Mouse (Mus musculus): ENCODE measurements at regions not wholly inside any gene's neighbourhood (a gene's known extent, or its start where the extent isn't known, plus 50 kb on each side); places are given as distances from the start of the nearest gene placed in this dataset.

- DNase-seq (ENCODE audit: low spot score in 2 of 2): no peak
Observed at GRCm38 (mm10) chr4:131272060-131272459, 327.9 kb downstream of the Matn1 start.

- no peak for DNase-seq (ENCODE audit: low spot score in 2 of 2)
Observed at GRCm38 (mm10) chr4:131293560-131293959, 349.4 kb downstream of the Matn1 start.

- no peak for DNase-seq (ENCODE audit: low spot score in 2 of 2)
Observed at GRCm38 (mm10) chr4:131298011-131298674, 354.0 kb downstream of the Matn1 start.

GRCm38 (mm10) chr4:131303936-131304335 lies 359.8 kb downstream of the Matn1 start:
- no peak for DNase-seq (ENCODE audit: low spot score in 2 of 2)

- DNase-seq (ENCODE audit: low spot score in 2 of 2): no peak
Observed at GRCm38 (mm10) chr4:131304361-131304777, 360.2 kb downstream of the Matn1 start.

GRCm38 (mm10) chr4:131314231-131314630 lies 370.0 kb downstream of the Matn1 start:
- DNase-seq (ENCODE audit: low spot score in 2 of 2): no peak

GRCm38 (mm10) chr4:131316041-131316440 lies 371.9 kb downstream of the Matn1 start:
- DNase-seq (ENCODE audit: low spot score in 2 of 2): no peak

- DNase-seq (ENCODE audit: low spot score in 2 of 2): no peak
Observed at GRCm38 (mm10) chr4:131322323-131322722, 378.1 kb downstream of the Matn1 start.

GRCm38 (mm10) chr4:131324486-131324885 lies 380.3 kb downstream of the Matn1 start:
- no peak for DNase-seq (ENCODE audit: low spot score in 2 of 2)

GRCm38 (mm10) chr4:131325200-131325599 lies 381.0 kb downstream of the Matn1 start:
- DNase-seq (ENCODE audit: low spot score in 2 of 2): no peak

- no peak for DNase-seq (ENCODE audit: low spot score in 2 of 2)
Observed at GRCm38 (mm10) chr4:131325609-131326008, 381.4 kb downstream of the Matn1 start.

GRCm38 (mm10) chr4:131329398-131329797 lies 385.2 kb downstream of the Matn1 start:
- no peak for DNase-seq (ENCODE audit: low spot score in 2 of 2)

- no peak for DNase-seq (ENCODE audit: low spot score in 2 of 2)
Observed at GRCm38 (mm10) chr4:131331646-131332045, 387.5 kb downstream of the Matn1 start.

- no peak for DNase-seq (ENCODE audit: low spot score in 2 of 2)
Observed at GRCm38 (mm10) chr4:131336801-131337200, 392.6 kb downstream of the Matn1 start.

GRCm38 (mm10) chr4:131340993-131341695 lies 397.0 kb downstream of the Matn1 start:
- no peak for DNase-seq (ENCODE audit: low spot score in 2 of 2)

GRCm38 (mm10) chr4:131346727-131347126 lies 402.5 kb downstream of the Matn1 start:
- no peak for DNase-seq (ENCODE audit: low spot score in 2 of 2)

GRCm38 (mm10) chr4:131350268-131350667 lies 406.1 kb downstream of the Matn1 start:
- no peak for DNase-seq (ENCODE audit: low spot score in 2 of 2)

- DNase-seq (ENCODE audit: low spot score in 2 of 2): no peak
Observed at GRCm38 (mm10) chr4:131354908-131355307, 410.7 kb downstream of the Matn1 start.

- DNase-seq (ENCODE audit: low spot score in 2 of 2): no peak
Observed at GRCm38 (mm10) chr4:131355526-131355991, 411.4 kb downstream of the Matn1 start.

GRCm38 (mm10) chr4:131356316-131356715 lies 412.1 kb downstream of the Matn1 start:
- DNase-seq (ENCODE audit: low spot score in 2 of 2): no peak

- DNase-seq (ENCODE audit: low spot score in 2 of 2): no peak
Observed at GRCm38 (mm10) chr4:131363030-131363429, 418.8 kb downstream of the Matn1 start.

- DNase-seq (ENCODE audit: low spot score in 2 of 2): peak in 1 of 2 experiments; percentile 17
Observed at GRCm38 (mm10) chr4:131364671-131365252, 420.6 kb downstream of the Matn1 start.

- no peak for DNase-seq (ENCODE audit: low spot score in 2 of 2)
Observed at GRCm38 (mm10) chr4:131366006-131366405, 421.8 kb downstream of the Matn1 start.
